Mouse (Mus musculus) limb, embryonic 10.5 days (tissue): ENCODE data around the gene Uqcr11. TPM values are rescaled to one million over a fixed set of nuclear protein-coding genes. Genes with fewer than 3 reads are reported as not detected.

Experiments
- DNase-seq: peaks from one replicate; pipeline ENCODE4 v3.0.0-alpha.2; 2017; ENCODE audit warnings: low spot score
- H3K27ac ChIP-seq: fragments of 300-500 bp; sonication (generic); 2 replicates; pipeline ENCODE4 v1.5.1; 2016; ENCODE audit warnings: mild to moderate bottlenecking
- H3K27me3 ChIP-seq: fragments of 300-500 bp; sonication (generic); 2 replicates; pipeline ENCODE4 v1.6.1; 2016; ENCODE audit warnings: low read depth, mild to moderate bottlenecking; ENCODE audit not compliant: poor library complexity, severe bottlenecking
- H3K36me3 ChIP-seq: fragments of 300-500 bp; sonication (generic); 2 replicates; pipeline ENCODE4 v1.6.1; 2016; ENCODE audit warnings: mild to moderate bottlenecking, moderate library complexity
- H3K4me1 ChIP-seq: fragments of 300-500 bp; sonication (generic); 2 replicates; pipeline ENCODE4 v1.6.1; 2016
- H3K4me3 ChIP-seq: fragments of 300-500 bp; sonication (generic); 2 replicates; pipeline ENCODE4 v1.5.1; 2016; ENCODE audit warnings: mild to moderate bottlenecking, moderate library complexity
- H3K9me3 ChIP-seq: fragments of 300-500 bp; sonication (generic); replicated peaks from 2 replicates; pipeline ENCODE4 v1.6.1; 2016; ENCODE audit warnings: mild to moderate bottlenecking
- WGBS: fragments of 180-500 bp; shearing (Covaris S2); methylation state at CpG from one replicate; pipeline ENCODE4 v1.1.7; 2016; 5-methylcytosine and 5-hydroxymethylcytosine counted together
- microRNA-seq: library from miRNA; unstranded; fragments of <30 nt; microRNA quantifications from one replicate; pipeline ENCODE4, GENCODE M21; 2017
- polyA plus RNA-seq: library from polyadenylated mRNA; unstranded; fragments of >200 nt; fragmentation: Nextera tagmentation; extraction: Ambion mirVana; gene quantifications from 2 replicates; pipeline ENCODE4 v1.2.1, GENCODE M21; 2016

Gene Uqcr11
- polyA plus RNA-seq, 1 experiment from 2014 or later, result 651 TPM

GRCm38 (mm10) chr10:80356001-80356682 lies 50.5 kb downstream of the Uqcr11 start, which contains the start of gene Plk5:
Gene Plk5 (plus strand): TSS chr10:80356459.
- under 1% methylated on average over 53 of the region's 53 CpGs for WGBS
- Histone ChIP-seq H3K4me3 (peak within 1 kb of the TSS; percentile 46), H3K4me1 (peaks cover 28% of the 10 kb centered on the region), H3K27ac (peak within 1 kb of the TSS; percentile 56; the same call in 1 of the 2 replicates), H3K9me3 (no peaks in the 10 kb centered on the region), H3K27me3 (peaks cover 100% of the 10 kb centered on the region), H3K36me3 (no peaks in the 10 kb centered on the region)
- DNase-seq, result peak; percentile 53

DNA sequence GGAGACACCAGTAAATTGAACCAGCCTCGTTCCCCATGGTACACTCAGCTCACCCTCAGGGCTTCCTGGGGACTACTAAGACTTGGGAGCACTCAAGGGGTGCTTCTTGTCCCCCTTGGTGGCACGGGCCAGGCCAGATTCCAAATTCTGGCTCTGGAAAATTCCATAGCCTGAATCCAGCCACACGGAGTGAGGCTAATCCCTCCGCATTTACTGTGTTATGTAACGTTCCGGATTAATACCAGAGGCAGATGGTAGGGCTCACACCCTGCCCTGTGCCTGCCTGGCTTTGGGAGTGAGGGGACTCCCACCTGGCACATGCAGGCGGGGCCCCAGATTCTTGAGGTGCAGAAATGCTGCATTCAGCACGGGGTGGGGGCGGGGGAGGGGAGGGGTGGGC lies 51.2 kb downstream of the Uqcr11 start:
- WGBS, result 13% methylated on average over 9 of the region's 9 CpGs
- Histone ChIP-seq H3K4me3 (0 out of 2 replicates have a peak overlapping the region, but pooled peaks have one; percentile 46), H3K36me3 (no peaks in the 10 kb centered on the region), H3K27ac (no peak overlapping the region), H3K27me3 (peaks cover 100% of the 10 kb centered on the region), H3K9me3 (no peaks in the 10 kb centered on the region), H3K4me1 (peaks cover 28% of the 10 kb centered on the region)
- DNase-seq, result no peak

Small RNA genes lying within 50 kb of the gene (microRNA-seq; reads per million reads assigned to microRNA genes)
- not detected for gene Gm22721

Other genes with a start within 250 kb of the Uqcr11 start
- 90.7 and 129 TPM in 2 replicates for gene Cirbp, start 240.8 kb downstream of the Uqcr11 start, polyA plus RNA-seq
- 8.7 and 13.1 TPM in 2 replicates for gene 1600002K03Rik, start 233.9 kb downstream of the Uqcr11 start, polyA plus RNA-seq
- gene Efna2, start 227.3 kb downstream of the Uqcr11 start, polyA plus RNA-seq, result 63.1 and 66.8 TPM in 2 replicates
- gene Mum1, start 180.4 kb downstream of the Uqcr11 start, polyA plus RNA-seq, result 122 and 128 TPM in 2 replicates
- gene Ndufs7, start 157.7 kb downstream of the Uqcr11 start, polyA plus RNA-seq, result 311 and 345 TPM in 2 replicates
- gene Gamt, start 145.8 kb downstream of the Uqcr11 start, polyA plus RNA-seq, result 14.4 and 18.4 TPM in 2 replicates
- gene Dazap1, start 145.3 kb downstream of the Uqcr11 start, polyA plus RNA-seq, result 61.2 and 66.2 TPM in 2 replicates
- 1,092 and 1,255 TPM in 2 replicates for gene Rps15, start 114.4 kb downstream of the Uqcr11 start, polyA plus RNA-seq
- 0.90 and 2.9 TPM in 2 replicates for gene Apc2, start 110.9 kb downstream of the Uqcr11 start, polyA plus RNA-seq
- gene 2310011J03Rik, start 86.3 kb downstream of the Uqcr11 start, polyA plus RNA-seq, result 58.2 and 60.9 TPM in 2 replicates
- 6.1 and 6.3 TPM in 2 replicates for gene Pcsk4, start 77.3 kb downstream of the Uqcr11 start, polyA plus RNA-seq
- 5.4 and 6.6 TPM in 2 replicates for gene Reep6, start 76.9 kb downstream of the Uqcr11 start, polyA plus RNA-seq
- gene Adamtsl5, start 58.4 kb downstream of the Uqcr11 start, polyA plus RNA-seq, result 0.39 and 0.48 TPM in 2 replicates
- 0.31 and 0.48 TPM in 2 replicates for gene Plk5, start 50.4 kb downstream of the Uqcr11 start, polyA plus RNA-seq
- gene Mex3d, start 19.2 kb downstream of the Uqcr11 start, polyA plus RNA-seq, result 7.2 and 7.5 TPM in 2 replicates
- gene Mbd3, start 7.3 kb downstream of the Uqcr11 start, polyA plus RNA-seq, result 453 and 469 TPM in 2 replicates
- 260 and 283 TPM in 2 replicates for gene Tcf3, start 26.8 kb upstream of the Uqcr11 start, polyA plus RNA-seq
- not detected in 2 replicates for gene Onecut3, start 88.0 kb upstream of the Uqcr11 start, polyA plus RNA-seq
- gene Atp8b3, start 132.3 kb upstream of the Uqcr11 start, polyA plus RNA-seq, result 0.26 and 0.53 TPM in 2 replicates
- gene Rexo1, start 154.7 kb upstream of the Uqcr11 start, polyA plus RNA-seq, result 40.8 and 42.6 TPM in 2 replicates
- 8.7 and 11.3 TPM in 2 replicates for gene Klf16, start 170.5 kb upstream of the Uqcr11 start, polyA plus RNA-seq
- gene Abhd17a, start 183.5 kb upstream of the Uqcr11 start, polyA plus RNA-seq, result 104 and 108 TPM in 2 replicates
- gene Scamp4, start 196.0 kb upstream of the Uqcr11 start, polyA plus RNA-seq, result 87.8 and 92.2 TPM in 2 replicates
- 11.1 and 13.4 TPM in 2 replicates for gene Adat3, start 196.1 kb upstream of the Uqcr11 start, polyA plus RNA-seq
- 5.1 and 5.2 TPM in 2 replicates for gene Gm49322, start 199.2 kb upstream of the Uqcr11 start, polyA plus RNA-seq
- gene Csnk1g2, start 216.0 kb upstream of the Uqcr11 start, polyA plus RNA-seq, result 237 and 255 TPM in 2 replicates